Mouse (Mus musculus) heart, adult 10 weeks (tissue): ENCODE data around the gene Ppp1r37. TPM values are rescaled to one million over a fixed set of nuclear protein-coding genes. Genes with fewer than 3 reads are reported as not detected.

Experiments
- polyA plus RNA-seq: library from polyadenylated mRNA; stranded (reverse); fragments of 350-450 nt; fragmentation: Illumina TruSeq; extraction: RNeasy Lipid Tissue Mini Kit (QIAGEN cat#74804); gene quantifications from one replicate; pipeline ENCODE4 v1.2.3, GENCODE M21; 2014; ENCODE audit warnings: low read depth, low replicate concordance

Ppp1r37 gene
- polyA plus RNA-seq = 69.0 TPM

GRCm38 (mm10) chr7:19562643-19563410 lies at the start of gene Ppp1r37:
Gene Ppp1r37 (minus strand): TSS chr7:19563076.

GRCm38 (mm10) chr7:19603849-19604605 lies 41.2 kb upstream of the Ppp1r37 start, which contains the start of gene Clasrp:
Gene Clasrp (minus strand): TSS chr7:19604486.

GRCm38 (mm10) chr7:19577141-19577852 lies 14.4 kb upstream of the Ppp1r37 start, which contains the start of the genes Zfp296 and Gemin7:
Gene Zfp296 (plus strand): TSS chr7:19577287.
Gene Gemin7 (minus strand): TSS chr7:19577595.

GRCm38 (mm10) chr7:19517652-19518365 lies 45.1 kb downstream of the Ppp1r37 start, which contains the start of gene Nkpd1:
Gene Nkpd1 (plus strand): TSS chr7:19517838.

GRCm38 (mm10) chr7:19508150-19508923 lies 54.5 kb downstream of the Ppp1r37 start, which contains the start of the genes Bloc1s3 and Trappc6a:
Gene Bloc1s3 (minus strand): TSS chr7:19508367.
Gene Trappc6a (plus strand): TSS chr7:19508395.

Other genes with a start within 250 kb of the Ppp1r37 start
- 48.8 TPM for gene Ercc1, start 218.3 kb downstream of the Ppp1r37 start, polyA plus RNA-seq
- gene Cd3eap, start 203.6 kb downstream of the Ppp1r37 start, polyA plus RNA-seq = 13.4 TPM
- 26.1 TPM for gene Ppp1r13l, start 203.3 kb downstream of the Ppp1r37 start, polyA plus RNA-seq
- 16.8 TPM for gene Ercc2, start 181.1 kb downstream of the Ppp1r37 start, polyA plus RNA-seq
- 0.55 TPM for gene Klc3, start 159.0 kb downstream of the Ppp1r37 start, polyA plus RNA-seq
- gene Ckm, start 158.3 kb downstream of the Ppp1r37 start, polyA plus RNA-seq = 2,990 TPM
- 16.4 TPM for gene Mark4, start 104.3 kb downstream of the Ppp1r37 start, polyA plus RNA-seq
- 1.4 TPM for gene Exoc3l2, start 99.7 kb downstream of the Ppp1r37 start, polyA plus RNA-seq
- gene Bloc1s3, start 54.7 kb downstream of the Ppp1r37 start, polyA plus RNA-seq = 2.7 TPM
- 23.6 TPM for gene Trappc6a, start 54.7 kb downstream of the Ppp1r37 start, polyA plus RNA-seq
- not detected for gene Nkpd1, start 45.2 kb downstream of the Ppp1r37 start, polyA plus RNA-seq
- 1.1 TPM for gene Zfp296, start 14.2 kb upstream of the Ppp1r37 start, polyA plus RNA-seq
- gene Gemin7, start 14.5 kb upstream of the Ppp1r37 start, polyA plus RNA-seq = 53.3 TPM
- 35.4 TPM for gene Clasrp, start 41.4 kb upstream of the Ppp1r37 start, polyA plus RNA-seq
- gene Relb, start 66.4 kb upstream of the Ppp1r37 start, polyA plus RNA-seq = 8.3 TPM
- gene Clptm1, start 102.0 kb upstream of the Ppp1r37 start, polyA plus RNA-seq = 73.7 TPM
- 1.0 TPM for gene Apoc2, start 114.9 kb upstream of the Ppp1r37 start, polyA plus RNA-seq
- gene Gm44805, start 118.3 kb upstream of the Ppp1r37 start, polyA plus RNA-seq = not detected
- 3.5 TPM for gene Apoc4, start 118.4 kb upstream of the Ppp1r37 start, polyA plus RNA-seq
- 21.5 TPM for gene Apoc1, start 129.6 kb upstream of the Ppp1r37 start, polyA plus RNA-seq
- gene Apoe, start 136.1 kb upstream of the Ppp1r37 start, polyA plus RNA-seq = 747 TPM
- 73.7 TPM for gene Tomm40, start 152.4 kb upstream of the Ppp1r37 start, polyA plus RNA-seq
- 32.1 TPM for gene Nectin2, start 187.4 kb upstream of the Ppp1r37 start, polyA plus RNA-seq
- 183 TPM for gene Bcam, start 207.9 kb upstream of the Ppp1r37 start, polyA plus RNA-seq
- 0.45 TPM for gene Cblc, start 233.7 kb upstream of the Ppp1r37 start, polyA plus RNA-seq